Mouse (Mus musculus): Measurements from ENCODE around the gene Farp1.

Gene Farp1

GRCm38 (mm10) chr14:121147026-121147425 is 112.0 kb downstream of the Farp1 start:
- no peak for DNase-seq

GRCm38 (mm10) chr14:121148088-121148785 is 113.2 kb downstream of the Farp1 start:
- DNase-seq = peak; percentile 56 to 80

GRCm38 (mm10) chr14:121149984-121150383 is 115.0 kb downstream of the Farp1 start:
- DNase-seq = no peak

DNA sequence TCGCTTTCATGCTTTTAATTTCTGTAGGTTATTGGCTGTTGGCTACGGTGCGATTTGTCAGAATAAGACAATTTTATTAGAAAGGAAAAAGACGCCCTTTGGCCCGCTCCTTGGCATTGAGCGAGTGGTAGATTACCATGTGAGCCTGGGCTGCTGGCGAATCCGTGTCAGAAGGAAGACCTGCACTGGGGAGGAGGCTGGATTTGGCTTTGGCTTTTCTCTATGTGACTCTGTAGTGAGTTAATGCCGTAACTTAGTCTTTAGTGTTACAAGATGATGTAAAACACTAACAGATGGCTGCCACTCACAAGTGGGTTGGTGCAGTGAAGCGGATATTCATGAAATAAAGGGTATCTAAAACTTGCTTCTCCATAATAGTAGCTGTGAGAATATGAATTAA is 116.8 kb downstream of the Farp1 start:
- no peak for DNase-seq

- peak; percentile 44 to 52 for DNase-seq
Observed at GRCm38 (mm10) chr14:121152771-121153170, 117.8 kb downstream of the Farp1 start.

DNA sequence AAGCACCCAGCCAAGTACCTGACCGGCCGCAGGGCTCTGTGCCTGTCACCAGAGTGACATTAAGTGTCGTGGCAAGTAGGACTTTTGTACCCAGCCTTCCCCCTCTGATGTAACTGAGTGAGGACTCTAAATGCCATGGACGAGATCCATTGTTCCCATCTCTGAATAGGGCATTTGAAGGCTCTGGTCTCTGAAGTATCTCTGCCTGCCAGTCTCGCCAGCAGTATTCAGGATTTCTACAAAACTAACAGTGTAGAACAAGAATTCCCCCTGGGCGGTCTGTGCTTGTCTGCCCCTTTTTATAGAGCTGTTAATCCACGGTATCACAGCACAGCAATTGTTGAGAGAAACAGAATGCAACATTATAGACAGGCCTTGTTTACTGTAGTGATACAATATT is 118.3 kb downstream of the Farp1 start:
- no peak for DNase-seq

DNA sequence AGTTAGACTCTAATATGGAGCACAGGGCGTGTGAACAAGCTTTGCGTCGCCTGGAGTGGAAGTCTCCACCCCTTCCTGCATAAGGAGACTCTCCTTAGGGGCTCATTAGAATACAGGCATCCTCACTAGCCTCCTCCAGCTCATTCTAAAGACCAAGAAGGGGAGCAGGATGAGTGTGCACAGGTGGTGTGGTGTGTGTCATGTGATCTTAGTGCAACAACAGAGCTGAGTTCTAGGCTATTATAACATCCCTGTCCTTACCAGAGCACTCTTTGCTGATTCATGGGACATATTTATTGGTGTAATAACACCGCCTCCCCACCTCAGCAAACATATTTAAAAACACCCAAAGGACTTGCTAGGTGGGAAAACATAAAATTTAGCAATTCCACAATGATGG is 120.2 kb downstream of the Farp1 start:
- DNase-seq = no peak

GRCm38 (mm10) chr14:121158616-121159015 is 123.6 kb downstream of the Farp1 start:
- no peak for DNase-seq

DNA sequence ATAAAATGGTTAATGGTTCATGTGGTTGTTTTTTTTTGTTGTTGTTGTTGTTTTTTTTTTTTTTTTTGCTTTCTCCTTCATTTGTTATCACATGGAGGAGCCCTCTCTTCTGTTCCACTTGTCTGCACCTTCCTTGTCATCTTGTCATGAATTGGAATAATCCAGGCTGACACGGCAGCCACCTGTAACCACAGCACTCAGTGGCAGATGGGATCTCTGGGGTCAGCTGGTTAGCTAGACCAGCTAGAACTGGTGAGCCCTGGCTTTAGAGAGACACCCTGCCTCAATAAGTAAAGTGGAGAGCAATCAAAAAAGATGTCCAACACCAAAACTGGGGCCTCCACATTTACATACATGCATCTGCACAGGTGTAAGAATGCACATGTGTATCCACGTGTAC is 127.8 kb downstream of the Farp1 start:
- no peak for DNase-seq

DNA sequence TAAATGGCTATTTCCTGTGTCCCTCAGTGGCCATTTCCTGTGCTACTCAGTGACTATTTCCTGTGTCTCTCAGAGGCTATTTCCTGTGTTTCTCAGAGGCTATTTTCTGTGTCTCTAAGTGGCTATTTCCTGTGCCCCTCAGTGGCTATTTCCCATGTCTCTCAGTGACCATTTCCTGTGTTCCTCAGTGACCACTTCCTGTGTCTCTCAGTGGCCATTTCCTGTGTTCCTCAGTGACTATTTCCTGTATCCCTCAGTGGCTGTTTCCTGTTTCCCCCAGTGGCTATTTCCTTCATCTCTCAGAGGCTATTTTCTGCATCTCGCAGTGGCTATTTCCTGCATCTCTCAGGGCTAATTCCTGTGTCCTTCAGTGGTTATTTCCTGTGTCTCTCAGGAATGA is 129.9 kb downstream of the Farp1 start:
- DNase-seq = no peak

DNA sequence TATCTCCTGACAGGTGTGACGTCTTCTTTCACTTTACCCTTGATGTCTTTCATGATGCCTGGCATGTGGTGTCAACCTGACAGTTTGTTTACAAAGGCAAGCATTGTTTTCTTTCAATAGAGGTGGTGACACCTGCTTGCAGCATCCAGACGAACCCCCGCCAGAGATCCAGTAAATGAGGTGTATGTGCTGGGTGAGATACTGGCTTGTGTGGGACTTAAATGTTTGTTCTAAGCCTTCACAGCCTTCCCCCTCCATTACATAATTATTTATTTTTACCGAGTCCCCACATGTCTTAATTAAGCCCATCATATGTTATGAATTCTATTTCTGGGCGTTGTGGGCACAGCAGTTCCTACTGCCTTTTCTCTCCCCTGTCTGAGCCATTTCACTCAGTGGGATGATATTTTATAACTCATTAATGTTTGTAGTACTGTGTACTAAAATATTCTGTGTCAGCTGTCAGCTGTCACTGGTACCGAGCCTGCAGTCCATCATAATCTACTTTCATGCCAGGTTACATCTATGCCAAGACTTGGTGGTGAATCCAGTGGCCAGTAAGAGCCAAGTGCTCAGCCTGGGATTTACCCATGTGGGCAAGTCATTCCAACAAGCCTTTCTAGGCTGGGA is 130.5 kb downstream of the Farp1 start:
- DNase-seq = no peak

DNA sequence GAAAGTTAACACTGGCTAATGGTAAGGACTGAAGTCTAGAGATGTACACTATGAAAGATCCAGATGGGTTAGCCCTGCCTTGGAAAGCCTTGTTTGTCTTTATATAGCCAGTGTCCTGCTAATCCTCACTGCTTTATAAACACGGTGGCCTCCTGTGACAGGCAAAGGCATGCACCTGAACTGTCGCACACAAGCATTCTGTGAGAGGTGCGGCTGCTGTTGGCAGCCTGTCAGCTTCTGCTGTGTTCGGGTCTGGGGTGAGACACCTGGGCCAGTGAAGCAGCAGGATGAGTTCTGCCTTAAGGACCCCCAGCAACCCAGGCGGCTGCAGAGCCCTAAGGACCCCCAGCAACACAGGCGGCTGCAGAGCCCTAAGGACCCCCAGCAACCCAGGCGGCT is 131.0 kb downstream of the Farp1 start:
- no peak for DNase-seq

DNA sequence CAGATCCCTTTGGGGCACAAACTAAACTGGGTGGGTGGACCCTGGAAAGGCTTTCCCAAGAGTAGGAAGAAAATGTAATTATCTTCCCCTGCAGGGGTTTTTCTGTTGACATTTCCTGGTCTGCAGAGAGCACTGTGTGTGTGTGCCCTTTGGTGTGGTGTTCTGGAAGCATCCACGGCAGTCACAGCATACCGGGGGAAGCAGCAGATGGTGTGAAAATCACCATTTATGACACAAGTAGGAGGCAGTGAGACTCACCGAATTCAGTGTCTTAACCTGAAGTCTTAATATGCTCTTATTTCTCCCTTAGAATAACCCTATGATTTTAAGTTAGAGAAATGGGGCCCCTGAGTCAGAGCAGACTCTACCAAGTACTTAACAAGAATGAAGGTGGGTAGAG is 133.7 kb downstream of the Farp1 start:
- no peak for DNase-seq

DNA sequence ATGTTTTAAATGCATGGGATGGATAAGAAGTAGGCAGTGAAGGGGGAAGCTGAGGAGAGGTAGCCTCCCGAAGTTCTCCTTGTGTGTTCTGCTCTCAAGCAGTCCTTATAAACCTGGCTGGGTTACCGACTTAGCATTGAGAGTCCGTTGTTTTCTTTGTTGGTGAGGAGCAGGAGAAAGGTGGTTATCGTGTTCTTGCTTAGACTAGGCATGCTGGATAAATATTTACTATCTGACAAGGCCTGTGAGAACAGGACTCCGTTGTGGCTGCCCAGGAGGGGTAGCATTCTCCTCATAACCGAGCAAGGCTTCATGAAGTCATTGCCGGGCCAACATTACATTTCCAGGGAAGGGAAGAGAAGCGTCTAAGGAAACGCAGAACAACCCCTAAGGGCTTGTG is 135.3 kb downstream of the Farp1 start:
- peak; percentile 42 to 64 for DNase-seq

DNA sequence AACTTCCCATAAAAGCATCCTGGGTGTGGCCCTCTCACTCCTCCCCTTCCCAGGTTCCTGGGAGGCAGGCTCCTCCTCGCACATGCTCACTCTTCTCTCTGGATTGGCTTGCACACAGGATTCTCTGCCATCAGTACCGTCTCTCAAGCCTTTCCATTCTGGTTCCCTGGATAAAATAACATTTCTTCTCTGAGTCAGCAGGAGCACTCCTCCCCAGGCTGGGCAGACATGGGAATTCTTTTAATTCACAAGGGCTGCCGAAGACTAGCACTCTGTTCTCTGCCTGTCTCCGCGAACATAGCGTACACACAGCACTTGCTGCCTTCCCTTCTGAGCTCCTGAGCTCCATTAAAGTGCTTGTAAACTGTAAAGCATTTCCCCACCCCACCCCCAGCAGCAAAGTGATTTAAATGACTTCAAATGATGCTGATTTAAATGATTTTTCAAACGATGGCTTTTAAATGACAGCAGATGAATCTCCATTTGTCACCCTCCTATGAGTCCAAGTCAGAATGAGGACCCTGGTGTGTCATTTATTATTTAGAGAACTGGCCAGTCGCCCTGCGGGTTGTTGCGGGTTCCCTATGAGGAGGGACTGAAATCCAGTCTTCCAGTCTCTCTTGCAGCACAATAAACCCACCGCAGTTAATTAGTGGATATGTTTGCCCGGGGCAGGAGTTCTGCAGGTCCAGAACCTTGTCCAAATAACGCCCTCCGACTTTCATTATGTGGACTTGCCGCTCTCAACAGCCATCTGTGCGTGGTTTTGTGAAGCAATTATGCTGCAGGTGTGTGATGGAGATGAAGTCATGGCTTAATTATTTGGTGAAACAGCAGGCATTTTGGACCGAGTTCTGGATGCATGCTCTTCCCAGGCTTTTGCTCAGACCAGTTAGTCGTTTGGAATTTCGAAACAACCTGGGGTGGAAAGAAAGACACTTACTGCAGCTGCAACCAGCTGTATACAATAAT is 137.4 kb downstream of the Farp1 start:
- DNase-seq = peak in 1 of 2 experiments; percentile 28

DNA sequence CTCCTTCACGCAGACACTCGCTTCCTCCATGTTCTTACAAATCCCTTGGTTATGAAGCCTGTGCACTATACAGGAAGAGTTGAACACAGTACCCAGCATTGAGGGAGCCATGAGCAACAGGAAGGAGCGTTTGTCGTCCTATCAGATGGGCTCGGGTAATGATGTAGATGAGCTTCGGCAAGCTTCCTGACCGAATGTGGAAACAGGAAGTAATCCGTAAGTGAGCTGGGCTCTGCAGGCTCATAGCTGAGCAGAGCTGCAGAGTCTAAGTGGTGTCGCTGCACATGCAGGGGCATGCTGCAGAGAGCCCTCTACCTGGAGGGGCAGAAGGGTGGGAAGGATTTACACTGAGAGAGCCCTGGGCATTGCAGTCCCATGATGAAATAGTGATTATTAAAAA is 140.4 kb downstream of the Farp1 start:
- DNase-seq = peak in 1 of 2 experiments; percentile 22

GRCm38 (mm10) chr14:121175861-121176260 is 140.9 kb downstream of the Farp1 start:
- DNase-seq = peak; percentile 42 to 46

GRCm38 (mm10) chr14:121177907-121178306 is 142.9 kb downstream of the Farp1 start:
- no peak for DNase-seq

DNA sequence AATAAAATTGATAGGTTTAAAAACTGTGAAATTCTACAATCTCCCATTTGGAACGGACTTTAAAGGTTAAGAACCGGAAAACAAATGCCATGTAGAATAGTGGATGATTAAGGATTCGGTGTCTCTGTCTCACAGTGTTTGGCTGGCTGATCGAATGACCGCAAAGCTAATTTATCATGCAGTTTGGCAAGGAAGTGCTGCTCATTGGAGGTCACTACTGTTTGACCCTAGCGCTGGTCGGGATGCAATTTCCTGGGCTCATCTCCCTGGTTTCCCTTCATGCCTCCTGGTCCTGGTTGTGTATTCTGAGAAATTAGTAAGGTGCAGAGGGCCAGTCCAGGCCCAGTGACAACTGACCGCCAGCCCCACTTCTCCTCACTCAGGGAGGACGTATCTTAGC is 145.6 kb downstream of the Farp1 start:
- DNase-seq = no peak

DNA sequence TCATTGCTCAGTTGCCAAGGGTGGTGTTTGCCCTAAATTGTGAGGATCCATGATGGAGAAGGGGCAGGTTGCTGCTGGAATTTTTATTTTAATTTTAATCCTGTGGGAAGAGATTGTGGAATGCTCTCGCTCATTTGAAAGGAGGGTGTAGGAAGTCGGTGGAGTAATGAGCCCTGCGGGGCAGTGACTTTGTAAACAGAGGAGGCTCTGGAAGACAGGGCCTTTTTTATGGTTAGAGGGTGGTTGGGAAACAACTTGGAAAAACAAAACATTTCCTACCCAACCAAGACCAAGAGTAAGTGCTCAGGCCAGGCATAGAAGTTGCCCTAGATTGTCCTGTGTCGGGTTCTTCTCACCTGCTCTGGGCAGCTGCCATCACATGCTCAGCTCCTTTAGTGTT is 146.8 kb downstream of the Farp1 start:
- DNase-seq = no peak

DNA sequence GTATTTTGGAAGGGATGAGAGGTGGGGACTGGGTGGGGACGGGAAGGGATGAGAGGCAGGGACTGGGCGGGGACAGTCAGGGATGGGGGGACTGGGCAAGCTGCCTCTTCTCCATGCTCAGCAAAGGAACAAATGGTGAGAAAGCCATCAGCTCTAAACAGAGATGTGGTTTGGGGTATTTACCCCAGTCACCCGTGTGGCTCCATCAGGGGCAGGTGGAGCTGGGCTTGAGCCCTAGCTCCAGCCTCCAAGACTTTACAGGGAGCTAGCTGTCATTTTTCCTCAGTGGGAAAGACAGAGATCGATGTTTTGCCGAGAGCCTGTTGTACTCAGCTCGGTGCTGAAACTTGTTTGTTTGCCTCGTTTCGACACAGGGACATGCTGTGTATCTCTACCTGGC is 148.0 kb downstream of the Farp1 start:
- no peak for DNase-seq

DNA sequence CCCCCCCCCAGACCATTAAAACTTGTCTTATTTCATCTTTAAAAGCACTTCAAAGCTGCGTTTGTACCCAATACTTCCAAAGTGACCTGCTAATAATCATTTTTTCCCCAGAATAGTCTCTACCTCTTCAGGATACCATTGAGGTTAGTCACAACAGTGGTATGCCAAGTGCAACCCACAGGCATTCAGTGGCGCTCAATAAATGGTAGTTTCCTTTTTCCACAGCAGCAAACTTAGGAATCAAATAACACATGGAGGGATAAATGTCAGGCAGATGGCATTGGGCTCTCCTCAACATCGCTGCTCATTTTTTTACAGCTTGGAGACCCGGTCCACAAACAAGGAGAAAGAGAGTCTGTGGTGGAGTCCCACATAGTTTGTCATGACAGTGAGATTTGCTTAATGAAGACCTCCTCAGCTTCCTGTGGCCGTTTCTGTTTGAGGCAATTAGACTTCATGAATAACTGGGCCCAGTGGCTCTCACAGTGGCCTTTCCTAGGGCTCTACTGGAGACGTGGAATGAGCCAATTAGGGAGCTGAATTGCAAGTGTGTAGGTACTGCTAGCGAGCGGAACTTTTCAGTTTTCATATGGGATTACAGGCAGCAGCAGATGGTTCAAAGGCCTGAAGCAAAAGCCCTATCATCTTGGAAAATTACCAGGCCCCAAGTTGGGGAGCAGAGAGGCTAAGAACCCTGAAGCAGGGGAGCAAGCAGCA is 148.6 kb downstream of the Farp1 start:
- no peak for DNase-seq

GRCm38 (mm10) chr14:121184351-121184750 is 149.4 kb downstream of the Farp1 start:
- DNase-seq = no peak
